Mouse (Mus musculus): ENCODE data around the gene 2210010C04Rik. TPM values are rescaled to one million over a fixed set of nuclear protein-coding genes. Genes with fewer than 3 reads are reported as not detected.
"Not testable (repeated sequence)": the region's sequence is repeated elsewhere in the genome, so short reads cannot be mapped to it uniquely, and the experiment has no call there.

Gene 2210010C04Rik
- polyA plus RNA-seq, 1 experiment from 2014 or later = not detected

DNA sequence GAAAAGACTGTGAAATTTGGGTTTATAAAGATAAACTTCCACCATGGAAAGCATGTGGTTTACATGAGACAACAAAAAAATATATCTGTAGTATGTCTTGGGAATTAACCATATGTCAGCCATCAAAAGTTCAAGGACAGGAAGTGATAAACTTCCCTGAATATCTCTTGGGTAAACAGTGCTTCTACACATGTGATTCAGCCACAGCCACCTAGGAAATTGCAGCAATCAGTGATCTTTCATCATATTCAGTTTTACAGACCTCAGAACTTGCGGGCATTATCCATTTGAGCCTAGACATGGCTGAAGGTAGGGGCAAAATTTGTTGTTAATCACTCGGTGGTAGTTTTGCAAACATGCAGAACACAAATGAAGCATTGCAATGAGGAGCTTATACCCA is 16.7 kb downstream of the 2210010C04Rik start:
- no peaks in the 10 kb centered on the region for H3K27me3 ChIP-seq
- 73% methylated on average over 2 of the region's 2 CpGs for WGBS
- no peaks in the 10 kb centered on the region for H3K36me3 ChIP-seq
- ATAC-seq (ENCODE audit: insufficient number of reproducible peaks, insufficient read depth, low FRiP score, low TSS enrichment, low read depth) = no peak
- no peaks in the 10 kb centered on the region for H3K4me1 ChIP-seq (replicated peaks)
- no peak overlapping the region for H3K9ac ChIP-seq (replicated peaks)
- no peak overlapping the region for H3K4me3 ChIP-seq (replicated peaks)
- no peak overlapping the region for H3K27ac ChIP-seq
- no peak overlapping the region for H3K4me2 ChIP-seq
- no peaks in the 10 kb centered on the region for H3K9me3 ChIP-seq

- Histone ChIP-seq H3K4me1 (replicated peaks) (no peaks in the 10 kb centered on the region), H3K9ac (replicated peaks) (no peak overlapping the region), H3K9me3 (no peaks in the 10 kb centered on the region), H3K27me3 (no peaks in the 10 kb centered on the region), H3K27ac (no peak overlapping the region), H3K4me3 (replicated peaks) (no peak overlapping the region), H3K36me3 (no peaks in the 10 kb centered on the region), H3K4me2 (no peak overlapping the region)
- WGBS = 75% methylated on average over 4 of the region's 4 CpGs
- no peak for ATAC-seq (ENCODE audit: insufficient number of reproducible peaks, insufficient read depth, low FRiP score, low TSS enrichment, low read depth)
Measured at GRCm38 (mm10) chr6:41015065-41015464, 20.2 kb downstream of the 2210010C04Rik start.

GRCm38 (mm10) chr6:40999379-40999778 is 35.9 kb downstream of the 2210010C04Rik start, which contains the start of gene Gm2663:
Gene Gm2663, minus strand, starts transcription at chr6:40999479.
- not testable (repeated sequence) for H3K9ac ChIP-seq (replicated peaks); H3K27ac ChIP-seq; ATAC-seq (ENCODE audit: insufficient number of reproducible peaks, insufficient read depth, low FRiP score, low TSS enrichment, low read depth); H3K9me3 ChIP-seq; H3K36me3 ChIP-seq; H3K4me1 ChIP-seq (replicated peaks); H3K4me2 ChIP-seq; H3K27me3 ChIP-seq; H3K4me3 ChIP-seq (replicated peaks)

Other genes with a start within 250 kb of the 2210010C04Rik start
- not detected in 2 replicates for gene Moxd2, start 148.0 kb downstream of the 2210010C04Rik start, polyA plus RNA-seq (2016; fragmentation: Nextera tagmentation; extraction: Ambion mirVana)
- not detected in 2 replicates for gene Prss58, start 135.1 kb downstream of the 2210010C04Rik start, polyA plus RNA-seq (2016; fragmentation: Nextera tagmentation; extraction: Ambion mirVana)
- not detected in 2 replicates for gene 1700074P13Rik, start 95.0 kb downstream of the 2210010C04Rik start, polyA plus RNA-seq (2016; fragmentation: Nextera tagmentation; extraction: Ambion mirVana)
- gene Gm4744, start 83.6 kb downstream of the 2210010C04Rik start, polyA plus RNA-seq (2016; fragmentation: Nextera tagmentation; extraction: Ambion mirVana) = not detected in 2 replicates
- not detected in 2 replicates for gene 1810009J06Rik, start 70.8 kb downstream of the 2210010C04Rik start, polyA plus RNA-seq (2016; fragmentation: Nextera tagmentation; extraction: Ambion mirVana)
- not detected in 2 replicates for gene Gm2663, start 36.0 kb downstream of the 2210010C04Rik start, polyA plus RNA-seq (2016; fragmentation: Nextera tagmentation; extraction: Ambion mirVana)

Measured in limb, embryonic 12.5 days (tissue).